Mouse (Mus musculus): ENCODE results near the gene Cluap1. TPM values are rescaled to one million over a fixed set of nuclear protein-coding genes. Genes with fewer than 3 reads are reported as not detected.
"Not testable (repeated sequence)": the region's sequence is repeated elsewhere in the genome, so short reads cannot be mapped to it uniquely, and the experiment has no call there.

Cluap1 gene
- total and polyA plus RNA-seq, 2 experiments: 2.7 to 5.4 TPM

DNA sequence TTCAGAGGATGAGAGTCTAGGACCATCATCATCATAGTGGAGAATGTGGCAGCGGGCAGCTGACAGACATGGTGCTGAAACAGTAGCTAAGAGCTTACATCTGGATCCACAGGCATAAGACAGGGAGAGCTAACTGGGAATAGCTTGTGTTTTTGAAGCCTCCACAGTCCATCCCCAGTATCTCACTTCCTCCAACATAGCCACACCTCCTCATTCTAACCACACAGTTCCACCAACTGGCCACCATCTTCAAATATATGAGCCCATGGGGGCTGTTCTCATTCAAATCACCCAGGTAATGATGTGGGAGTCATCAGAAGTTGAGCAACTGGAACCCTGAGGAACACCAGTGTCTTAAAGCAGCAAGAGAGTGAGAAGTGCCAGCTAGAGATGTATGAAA lies 42.5 kb downstream of the Cluap1 start:
- Histone ChIP-seq H3K4me1 (ENCODE audit: control insufficient read depth, insufficient read depth, low read length) (no peaks in the 10 kb centered on the region), H3K27ac (replicated peaks; ENCODE audit: insufficient read depth, low read depth, low read length) (no peak overlapping the region), H3K4me3 (ENCODE audit: insufficient read depth, low read depth, low read length) (no peak overlapping the region), H3K9ac (ENCODE audit: low read depth, low read length) (no peak overlapping the region), H3K79me2 (ENCODE audit: control insufficient read depth, insufficient read depth, low read length) (no peaks in the 10 kb centered on the region), H3K27me3 (ENCODE audit: control insufficient read depth, insufficient read depth, low read length) (no peaks in the 10 kb centered on the region), H3K36me3 (ENCODE audit: control insufficient read depth, insufficient read depth, low read length) (no peaks in the 10 kb centered on the region)
- no peak for DNase-seq (ENCODE audit: extremely low read depth, low read depth, low spot score)
- 94% methylated on average over 1 of the region's 1 CpGs for WGBS
- TF ChIP-seq POLR2A (IDR thresholded peaks at IDR 0.05; ENCODE audit: extremely low read depth, insufficient read depth, low read length) (no peak), CTCF (IDR thresholded peaks at IDR 0.05; ENCODE audit: low read depth, low read length) (no peak)

DNA sequence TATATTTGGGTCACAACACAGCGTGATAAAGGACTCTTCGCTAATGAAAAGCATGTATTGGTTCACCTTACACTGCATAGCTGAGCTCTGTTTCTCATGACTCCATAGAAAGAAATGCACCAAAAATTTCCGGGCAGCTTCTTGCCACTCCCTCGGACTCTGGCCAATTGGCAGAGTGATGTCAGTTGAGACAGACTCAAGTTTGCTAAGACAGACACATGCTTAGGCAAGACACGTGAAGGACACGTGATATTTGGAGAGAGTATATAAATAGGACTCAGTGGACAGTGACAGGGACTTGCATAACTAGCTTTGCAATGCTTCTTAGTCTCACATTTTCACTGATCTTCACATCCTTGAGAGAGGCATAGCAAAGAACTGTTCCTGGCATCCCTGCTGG lies 47.8 kb downstream of the Cluap1 start:
- Histone ChIP-seq H3K27ac (replicated peaks; ENCODE audit: insufficient read depth, low read depth, low read length) (no peak overlapping the region), H3K4me1 (ENCODE audit: control insufficient read depth, insufficient read depth, low read length) (no peaks in the 10 kb centered on the region), H3K27me3 (ENCODE audit: control insufficient read depth, insufficient read depth, low read length) (no peaks in the 10 kb centered on the region), H3K36me3 (ENCODE audit: control insufficient read depth, insufficient read depth, low read length) (no peaks in the 10 kb centered on the region), H3K9ac (ENCODE audit: low read depth, low read length) (no peak overlapping the region), H3K79me2 (ENCODE audit: control insufficient read depth, insufficient read depth, low read length) (no peaks in the 10 kb centered on the region), H3K4me3 (ENCODE audit: insufficient read depth, low read depth, low read length) (no peak overlapping the region)
- no peak for TF ChIP-seq POLR2A (IDR thresholded peaks at IDR 0.05; ENCODE audit: extremely low read depth, insufficient read depth, low read length)
- no peak for TF ChIP-seq CTCF (IDR thresholded peaks at IDR 0.05; ENCODE audit: low read depth, low read length)
- DNase-seq (ENCODE audit: extremely low read depth, low read depth, low spot score): peak; percentile 72
- WGBS: 75% methylated on average over 6 of the region's 6 CpGs

GRCm38 (mm10) chr16:3959261-3959660 lies 50.7 kb downstream of the Cluap1 start:
- no peak for DNase-seq (ENCODE audit: extremely low read depth, low read depth, low spot score)
- TF ChIP-seq POLR2A (IDR thresholded peaks at IDR 0.05; ENCODE audit: extremely low read depth, insufficient read depth, low read length) (no peak), CTCF (IDR thresholded peaks at IDR 0.05; ENCODE audit: low read depth, low read length) (no peak)
- WGBS: 74% methylated on average over 2 of the region's 2 CpGs

GRCm38 (mm10) chr16:3964990-3965389 lies 56.4 kb downstream of the Cluap1 start:
- Histone ChIP-seq H3K4me1 (ENCODE audit: control insufficient read depth, insufficient read depth, low read length) (no peaks in the 10 kb centered on the region), H3K27me3 (ENCODE audit: control insufficient read depth, insufficient read depth, low read length) (no peaks in the 10 kb centered on the region), H3K36me3 (ENCODE audit: control insufficient read depth, insufficient read depth, low read length) (no peaks in the 10 kb centered on the region), H3K79me2 (ENCODE audit: control insufficient read depth, insufficient read depth, low read length) (no peaks in the 10 kb centered on the region), H3K4me3 (ENCODE audit: insufficient read depth, low read depth, low read length) (no peak overlapping the region), H3K27ac (replicated peaks; ENCODE audit: insufficient read depth, low read depth, low read length) (no peak overlapping the region), H3K9ac (ENCODE audit: low read depth, low read length) (no peak overlapping the region)
- DNase-seq (ENCODE audit: extremely low read depth, low read depth, low spot score): no peak
- TF ChIP-seq POLR2A (IDR thresholded peaks at IDR 0.05; ENCODE audit: extremely low read depth, insufficient read depth, low read length): no peak
- TF ChIP-seq CTCF (IDR thresholded peaks at IDR 0.05; ENCODE audit: low read depth, low read length): no peak
- 79% methylated on average over 10 of the region's 10 CpGs for WGBS

More at GRCm38 (mm10) chr16:3959261-3959660, 50.7 kb downstream of the Cluap1 start:
- no peaks in the 10 kb centered on the region for H3K27me3 ChIP-seq (ENCODE audit: control insufficient read depth, insufficient read depth, low read length)
- no peaks in the 10 kb centered on the region for H3K79me2 ChIP-seq (ENCODE audit: control insufficient read depth, insufficient read depth, low read length)
- H3K4me1 ChIP-seq (ENCODE audit: control insufficient read depth, insufficient read depth, low read length): no peaks in the 10 kb centered on the region
- H3K27ac ChIP-seq (replicated peaks; ENCODE audit: insufficient read depth, low read depth, low read length): no peak overlapping the region
- no peak overlapping the region for H3K9ac ChIP-seq (ENCODE audit: low read depth, low read length)
- no peak overlapping the region for H3K4me3 ChIP-seq (ENCODE audit: insufficient read depth, low read depth, low read length)
- no peaks in the 10 kb centered on the region for H3K36me3 ChIP-seq (ENCODE audit: control insufficient read depth, insufficient read depth, low read length)

- H3K4me3 ChIP-seq (ENCODE audit: insufficient read depth, low read depth, low read length): no peak overlapping the region
- no peak for DNase-seq (ENCODE audit: extremely low read depth, low read depth, low spot score)
- no peaks in the 10 kb centered on the region for H3K79me2 ChIP-seq (ENCODE audit: control insufficient read depth, insufficient read depth, low read length)
- H3K4me1 ChIP-seq (ENCODE audit: control insufficient read depth, insufficient read depth, low read length): no peaks in the 10 kb centered on the region
- TF ChIP-seq CTCF (IDR thresholded peaks at IDR 0.05; ENCODE audit: low read depth, low read length): no peak
- WGBS: 70% methylated on average over 3 of the region's 3 CpGs
- no peak overlapping the region for H3K9ac ChIP-seq (ENCODE audit: low read depth, low read length)
- no peak overlapping the region for H3K27ac ChIP-seq (replicated peaks; ENCODE audit: insufficient read depth, low read depth, low read length)
- no peaks in the 10 kb centered on the region for H3K27me3 ChIP-seq (ENCODE audit: control insufficient read depth, insufficient read depth, low read length)
- H3K36me3 ChIP-seq (ENCODE audit: control insufficient read depth, insufficient read depth, low read length): no peaks in the 10 kb centered on the region
Measured at GRCm38 (mm10) chr16:3965534-3965933, 56.9 kb downstream of the Cluap1 start.

DNA sequence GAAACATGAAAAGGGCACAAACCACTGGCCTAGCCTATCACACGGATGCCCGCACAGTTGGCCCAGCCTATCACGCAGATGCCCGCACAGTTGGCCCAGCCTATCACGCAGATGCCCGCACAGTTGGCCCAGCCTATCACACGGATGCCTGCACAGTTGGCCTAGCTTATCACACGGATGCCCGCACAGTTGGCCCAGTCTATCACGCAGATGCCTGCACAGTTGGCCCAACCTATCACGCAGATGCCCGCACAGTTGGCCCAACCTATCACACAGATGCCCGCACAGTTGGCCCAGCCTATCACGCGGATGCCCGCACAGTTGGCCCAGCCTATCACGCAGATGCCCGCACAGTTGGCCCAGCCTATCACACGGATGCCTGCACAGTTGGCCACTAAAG lies 65.9 kb downstream of the Cluap1 start:
- not testable (repeated sequence) for H3K27ac ChIP-seq (replicated peaks; ENCODE audit: insufficient read depth, low read depth, low read length); H3K27me3 ChIP-seq (ENCODE audit: control insufficient read depth, insufficient read depth, low read length); H3K4me1 ChIP-seq (ENCODE audit: control insufficient read depth, insufficient read depth, low read length); H3K4me3 ChIP-seq (ENCODE audit: insufficient read depth, low read depth, low read length); H3K79me2 ChIP-seq (ENCODE audit: control insufficient read depth, insufficient read depth, low read length); H3K9ac ChIP-seq (ENCODE audit: low read depth, low read length); DNase-seq (ENCODE audit: extremely low read depth, low read depth, low spot score); H3K36me3 ChIP-seq (ENCODE audit: control insufficient read depth, insufficient read depth, low read length)
- WGBS: 91% methylated on average over 19 of the region's 19 CpGs
